Mouse (Mus musculus) lung, postnatal 0 days (tissue): ENCODE measurements around the gene Cmtm6. TPM values are rescaled to one million over a fixed set of nuclear protein-coding genes. Genes with fewer than 3 reads are reported as not detected.
A peak's percentile ranks its signal among the peaks of the same experiment; 100 is the strongest.

ENCODE experiments used
- ATAC-seq: fragments of 200-750 bp; cut with Nextera tagmentation; 2 replicates; pipeline ENCODE4 v1.8.0; 2017; ENCODE audit warnings: moderate library complexity
- DNase-seq: peaks from one replicate; pipeline ENCODE4 v3.0.0-alpha.2; 2016; ENCODE audit warnings: low spot score
- H3K27ac ChIP-seq: fragments of 300-500 bp; sonication (generic); 2 replicates; pipeline ENCODE4 v1.5.1; 2014; ENCODE audit warnings: antibody characterized with exemption, mild to moderate bottlenecking, low read length, mixed read lengths
- H3K27me3 ChIP-seq: fragments of 300-500 bp; sonication (generic); replicated peaks from 2 replicates; pipeline ENCODE4 v1.6.1; 2014; ENCODE audit warnings: low read length, mixed read lengths; ENCODE audit not compliant: insufficient read depth
- H3K36me3 ChIP-seq: fragments of 300-500 bp; sonication (generic); 2 replicates; pipeline ENCODE4 v1.6.1; 2014; ENCODE audit warnings: low read length, mixed read lengths; ENCODE audit not compliant: insufficient read depth
- H3K4me1 ChIP-seq: fragments of 300-500 bp; sonication (generic); 2 replicates; pipeline ENCODE4 v1.6.1; 2014; ENCODE audit warnings: antibody characterized with exemption, low read depth, low read length, mixed read lengths; ENCODE audit not compliant: insufficient read depth
- H3K4me2 ChIP-seq: fragments of 300-500 bp; sonication (generic); replicated peaks from 2 replicates; pipeline ENCODE4 v1.6.1; 2014; ENCODE audit warnings: low read depth, mild to moderate bottlenecking, low read length, moderate library complexity, mixed read lengths
- H3K4me3 ChIP-seq: fragments of 300-500 bp; sonication (generic); 2 replicates; pipeline ENCODE4 v1.5.1; 2014; ENCODE audit warnings: low read depth, low read length
- H3K9ac ChIP-seq: fragments of 300-500 bp; sonication (generic); replicated peaks from 2 replicates; pipeline ENCODE4 v1.6.1; 2014; ENCODE audit warnings: low read depth, mild to moderate bottlenecking
- H3K9me3 ChIP-seq: fragments of 300-500 bp; sonication (generic); 2 replicates; pipeline ENCODE4 v1.6.1; 2016; ENCODE audit warnings: low read length, mixed read lengths
- CTCF ChIP-seq: IDR thresholded peaks from 2 replicates; pipeline ENCODE4 v1.5.1; 2016; ENCODE audit warnings: antibody characterized with exemption, mild to moderate bottlenecking
- EP300 ChIP-seq: IDR thresholded peaks from 2 replicates; pipeline ENCODE4 v1.6.1; 2016; ENCODE audit warnings: antibody characterized with exemption, mild to moderate bottlenecking, control low read depth
- WGBS: fragments of 180-500 bp; shearing (Covaris S2); extraction: QIAGEN DNeasy Blood & Tissue Kit; methylation state at CpG from one replicate; pipeline ENCODE4 v1.1.7; 2014; 5-methylcytosine and 5-hydroxymethylcytosine counted together
- polyA plus RNA-seq: library from polyadenylated mRNA; unstranded; fragments of >200 nt; fragmentation: Nextera tagmentation; extraction: Ambion mirVana; gene quantifications from 2 replicates; pipeline ENCODE4 v1.2.1, GENCODE M21; 2015

Cmtm6 gene
- polyA plus RNA-seq, 1 experiment from 2014 or later: 85.5 TPM

DNA sequence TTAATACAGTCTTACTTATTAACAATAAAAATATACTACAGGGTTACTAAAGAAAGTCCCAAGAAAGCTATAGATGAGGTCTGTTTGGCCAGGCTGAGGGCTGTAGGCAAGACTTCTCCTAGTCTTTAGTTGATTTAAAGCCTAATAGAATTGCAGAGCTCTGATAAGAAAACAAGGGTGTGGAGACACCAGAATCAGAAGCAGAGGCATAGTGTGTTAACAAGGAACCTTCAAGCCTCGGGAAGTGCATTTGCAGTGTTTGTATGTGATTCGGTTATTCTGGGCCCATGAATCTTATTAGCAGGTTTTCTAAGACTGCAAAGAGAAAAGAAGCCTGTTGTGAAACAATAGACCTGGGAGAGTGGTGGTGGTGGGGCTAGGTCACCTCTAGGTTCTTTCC, 2.3 kb downstream of the Cmtm6 start:
- 59% methylated on average over 2 of the region's 2 CpGs for WGBS
- no peak overlapping the region for H3K4me3 ChIP-seq
- TF ChIP-seq EP300: no peak
- no peak for TF ChIP-seq CTCF
- 0 out of 2 replicates have a peak, but pooled peaks cover 19% of the 10 kb centered on the region for H3K4me1 ChIP-seq
- no peaks in the 10 kb centered on the region for H3K9me3 ChIP-seq
- H3K9ac ChIP-seq: no peak overlapping the region
- H3K4me2 ChIP-seq: 0 out of 2 replicates have a peak overlapping the region, but pooled peaks have one; percentile 8
- 0 out of 2 replicates have a peak, but pooled peaks cover 4% of the 10 kb centered on the region for H3K36me3 ChIP-seq
- H3K27ac ChIP-seq: no peak overlapping the region
- H3K27me3 ChIP-seq: no peaks in the 10 kb centered on the region
- no peak for DNase-seq
- no peak for ATAC-seq

DNA sequence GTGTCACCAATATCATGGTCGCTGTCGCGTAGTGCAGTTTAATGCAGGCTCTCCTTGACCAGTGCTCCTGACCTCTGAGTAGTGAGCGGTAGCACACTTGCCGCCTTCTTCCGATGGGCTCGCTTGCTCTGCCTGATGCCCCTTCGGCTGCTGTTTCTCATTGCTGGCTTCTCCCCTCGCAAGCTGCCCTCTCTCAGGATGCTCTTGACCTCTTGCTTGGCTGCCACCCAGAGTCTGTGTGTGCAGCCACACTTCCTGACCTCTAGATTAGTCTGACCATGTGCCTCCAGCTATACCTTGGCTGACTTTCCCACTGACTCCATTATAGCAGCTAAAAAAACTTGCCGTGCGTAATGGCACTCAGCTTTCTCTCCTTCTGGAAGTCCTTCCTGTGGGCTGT, 5.5 kb downstream of the Cmtm6 start:
- no peaks in the 10 kb centered on the region for H3K9me3 ChIP-seq
- 23% methylated on average over 11 of the region's 11 CpGs for WGBS
- ATAC-seq: peak; percentile 79
- 0 out of 2 replicates have a peak, but pooled peaks cover 19% of the 10 kb centered on the region for H3K4me1 ChIP-seq
- no peak overlapping the region for H3K4me3 ChIP-seq
- TF ChIP-seq CTCF (peak; percentile 24), EP300 (no peak)
- DNase-seq: peak; percentile 71
- no peaks in the 10 kb centered on the region for H3K27me3 ChIP-seq
- H3K9ac ChIP-seq: 0 out of 2 replicates have a peak overlapping the region, but pooled peaks have one; percentile 36
- peak overlapping the region; percentile 25; the same call in 1 of the 2 replicates for H3K4me2 ChIP-seq
- H3K27ac ChIP-seq: peak overlapping the region; percentile 57; the same call in 1 of the 2 replicates
- H3K36me3 ChIP-seq: 0 out of 2 replicates have a peak, but pooled peaks cover 4% of the 10 kb centered on the region

DNA sequence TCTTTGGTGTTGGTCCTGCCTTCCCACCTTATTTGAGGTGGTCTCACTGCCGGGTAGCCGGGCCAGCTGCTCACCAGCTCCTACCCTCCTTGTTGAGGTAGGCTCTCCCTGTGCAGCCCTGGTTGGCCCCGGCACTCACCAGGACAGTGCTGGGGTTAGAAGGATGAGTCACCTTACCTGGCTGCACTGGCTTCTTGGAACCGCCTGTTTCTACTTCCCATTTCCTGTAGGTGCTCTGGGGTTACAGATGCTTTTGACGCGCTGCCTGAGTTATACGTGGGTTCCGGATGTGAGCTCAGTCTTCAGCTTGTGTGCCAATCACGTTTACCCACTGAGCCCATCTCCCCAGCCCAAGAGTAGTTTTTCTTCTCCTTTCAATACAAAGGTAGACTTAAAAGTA, 9.4 kb downstream of the Cmtm6 start:
- H3K4me3 ChIP-seq: no peak overlapping the region
- H3K27ac ChIP-seq: no peak overlapping the region
- no peak for TF ChIP-seq CTCF
- TF ChIP-seq EP300: no peak
- no peak for DNase-seq
- H3K4me1 ChIP-seq: 0 out of 2 replicates have a peak, but pooled peaks cover 13% of the 10 kb centered on the region
- WGBS: 79% methylated on average over 9 of the region's 9 CpGs
- H3K36me3 ChIP-seq: 0 out of 2 replicates have a peak, but pooled peaks cover 4% of the 10 kb centered on the region
- no peak for ATAC-seq
- H3K9ac ChIP-seq: no peak overlapping the region
- H3K9me3 ChIP-seq: no peaks in the 10 kb centered on the region
- H3K27me3 ChIP-seq: no peaks in the 10 kb centered on the region
- no peak overlapping the region for H3K4me2 ChIP-seq

DNA sequence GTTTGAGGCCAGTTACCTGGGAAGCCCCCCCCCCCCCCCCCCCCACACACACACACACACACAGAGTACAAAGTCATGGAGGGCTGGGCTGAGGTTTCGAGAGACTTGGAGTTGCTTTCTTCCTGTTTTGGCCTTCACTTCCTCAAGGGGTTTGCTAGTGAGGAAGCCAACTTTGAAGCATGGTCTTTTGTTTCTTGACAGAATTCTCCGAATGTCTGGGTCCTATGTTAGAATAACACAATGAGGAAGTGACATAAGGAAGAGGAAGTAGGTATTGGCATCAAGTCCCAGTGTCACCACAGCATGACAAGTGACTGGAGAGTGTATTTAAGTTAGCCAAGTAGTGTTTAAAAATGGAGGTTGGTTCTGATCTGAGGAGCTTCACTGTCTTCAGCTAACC, 11.8 kb downstream of the Cmtm6 start:
- TF ChIP-seq EP300: no peak
- no peak for TF ChIP-seq CTCF
- Histone ChIP-seq H3K27me3 (no peaks in the 10 kb centered on the region), H3K36me3 (peaks cover 12% of the 10 kb centered on the region), H3K4me2 (no peak overlapping the region), H3K9ac (no peak overlapping the region), H3K4me3 (no peak overlapping the region), H3K27ac (peak overlapping the region; percentile 54; the same call in 1 of the 2 replicates), H3K9me3 (no peaks in the 10 kb centered on the region), H3K4me1 (no peaks in the 10 kb centered on the region)
- ATAC-seq (peak; percentile 85), DNase-seq (peak; percentile 85)
- 60% methylated on average over 2 of the region's 2 CpGs for WGBS

DNA sequence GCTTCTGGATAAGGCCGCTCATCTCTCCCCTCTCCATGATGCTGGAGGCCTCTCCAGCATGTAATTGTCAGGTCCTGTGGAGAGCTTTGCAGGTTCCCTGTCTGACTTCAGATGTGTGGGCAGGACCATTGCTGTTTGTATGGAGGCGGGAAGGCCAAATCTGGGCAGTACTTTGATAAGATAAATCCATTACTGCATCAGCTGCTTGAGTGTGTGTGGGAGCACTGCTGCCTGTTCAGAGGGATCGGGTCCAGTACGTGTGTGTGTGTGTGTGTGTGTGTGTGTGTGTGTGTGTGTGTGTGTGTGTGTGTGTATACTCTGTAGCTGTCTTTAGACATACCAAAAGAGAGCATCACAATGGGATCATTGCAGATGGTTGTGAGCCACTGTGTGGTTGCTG, 14.2 kb downstream of the Cmtm6 start:
- Histone ChIP-seq H3K9ac (no peak overlapping the region), H3K4me1 (no peaks in the 10 kb centered on the region), H3K27ac (no peak overlapping the region), H3K36me3 (peaks cover 14% of the 10 kb centered on the region), H3K4me2 (no peak overlapping the region), H3K4me3 (no peak overlapping the region), H3K27me3 (no peaks in the 10 kb centered on the region), H3K9me3 (no peaks in the 10 kb centered on the region)
- WGBS: 87% methylated on average over 4 of the region's 4 CpGs
- DNase-seq: no peak
- no peak for TF ChIP-seq CTCF
- ATAC-seq: no peak

DNA sequence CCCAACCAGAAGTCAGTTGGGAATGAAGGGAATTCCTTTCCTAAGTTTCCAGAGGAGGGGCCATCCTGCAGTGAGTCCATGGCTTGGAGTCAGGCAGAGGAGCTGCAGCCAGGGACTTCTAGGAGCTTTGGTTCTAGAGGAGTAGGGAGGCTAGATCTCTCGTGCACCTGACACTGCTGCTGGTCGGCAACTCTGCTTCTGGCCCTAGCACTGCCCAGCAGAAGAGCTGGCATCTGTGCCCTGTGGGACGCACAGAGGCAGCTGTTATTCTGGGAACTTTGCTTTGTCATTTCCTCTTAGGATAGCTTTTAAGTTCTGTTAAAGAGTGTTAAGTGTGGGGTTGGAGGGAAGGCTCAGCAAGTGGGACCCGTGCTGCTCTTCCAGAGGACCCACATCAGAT, 14.7 kb downstream of the Cmtm6 start:
- Histone ChIP-seq H3K9ac (no peak overlapping the region), H3K27me3 (no peaks in the 10 kb centered on the region), H3K4me1 (no peaks in the 10 kb centered on the region), H3K36me3 (peaks cover 14% of the 10 kb centered on the region), H3K4me2 (no peak overlapping the region), H3K4me3 (no peak overlapping the region), H3K9me3 (no peaks in the 10 kb centered on the region), H3K27ac (no peak overlapping the region)
- WGBS: 56% methylated on average over 4 of the region's 4 CpGs
- no peak for TF ChIP-seq EP300
- TF ChIP-seq CTCF: no peak
- no peak for ATAC-seq
- DNase-seq: no peak

DNA sequence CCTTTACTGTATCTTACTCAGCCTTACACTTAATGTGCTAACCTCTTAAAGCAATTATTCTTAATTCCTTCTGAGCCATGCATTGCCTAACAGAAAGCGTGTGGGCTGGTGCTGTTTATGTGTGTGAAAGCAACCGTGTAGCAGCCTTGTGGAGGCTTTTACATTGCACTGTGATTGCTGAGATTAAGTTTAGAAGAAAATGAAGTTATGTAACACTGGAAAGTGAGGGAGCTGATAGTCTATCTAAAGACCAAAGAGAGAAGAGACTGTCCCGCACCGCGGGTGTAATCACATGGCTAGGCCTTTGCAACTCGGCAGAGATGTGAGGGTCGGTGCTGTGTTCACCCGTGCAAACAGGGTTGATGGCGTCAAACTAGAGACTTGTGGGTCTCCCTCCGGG, 16.1 kb downstream of the Cmtm6 start:
- DNase-seq (no peak), ATAC-seq (no peak)
- no peak overlapping the region for H3K9ac ChIP-seq
- no peak overlapping the region for H3K4me3 ChIP-seq
- H3K4me1 ChIP-seq: no peaks in the 10 kb centered on the region
- WGBS: 77% methylated on average over 10 of the region's 10 CpGs
- TF ChIP-seq CTCF (no peak), EP300 (no peak)
- H3K4me2 ChIP-seq: no peak overlapping the region
- H3K36me3 ChIP-seq: peaks cover 14% of the 10 kb centered on the region
- H3K9me3 ChIP-seq: no peaks in the 10 kb centered on the region
- H3K27me3 ChIP-seq: no peaks in the 10 kb centered on the region
- no peak overlapping the region for H3K27ac ChIP-seq
